1 mouse cellular context compared by ENCODE assay signal in genomic region chr11:95704032-95704969, GRCm38 (mm10).
TF ChIP-seq lines count a peak whose summit lies in the region.

No protein-coding gene starts in this region.

TF ChIP-seq in MEL, 35 proteins besides CTCF, POLR2A, EP300 and RAD21 (continued from another document):
- TF ChIP-seq ZNF384 (IDR thresholded peaks at IDR 0.05; ENCODE audit: low read depth, low read length) = peak; percentile 63; the same call in 1 of the 2 replicates
